13 mouse cellular contexts compared by ENCODE assay signal in genomic region chr1:19951050-19951679, GRCm38 (mm10).
A peak's percentile ranks its signal among the peaks of the same experiment; 100 is the strongest.
DNase-seq lines count a peak whose midpoint lies in the region; ATAC-seq lines count a peak whose summit lies in the region.
"Had no signal": no experiment of that assay in that cellular context is flagged by ENCODE, and none has a peak within 500 bp of the region (broad histone marks: within the 10 kb centered on the region; RNA-seq: fewer than 3 reads in every experiment).

No protein-coding gene starts in this region.

- 47% methylated on average over 7 of the region's 7 CpGs for WGBS in limb, embryonic 13.5 days
- WGBS in limb, embryonic 10.5 days = 65% methylated on average over 7 of the region's 7 CpGs
- 7% methylated on average over 7 of the region's 7 CpGs for WGBS in embryonic facial prominence, embryonic 14.5 days
- 17% methylated on average over 7 of the region's 7 CpGs for WGBS in midbrain, embryonic 11.5 days
- 11% methylated on average over 7 of the region's 7 CpGs for WGBS in neural tube, embryonic 15.5 days

- H3K27ac ChIP-seq in limb, embryonic 13.5 days = no peak overlapping the region
- H3K27ac ChIP-seq in limb, embryonic 10.5 days = no peak overlapping the region
- H3K27ac ChIP-seq in embryonic facial prominence, embryonic 14.5 days (replicated peaks; ENCODE audit: low read depth, low read length) = no peak overlapping the region
- H3K27ac ChIP-seq in midbrain, embryonic 11.5 days (ENCODE audit: low read depth, low read length) = no peak overlapping the region
- no peak overlapping the region for H3K27ac ChIP-seq in neural tube, embryonic 15.5 days (replicated peaks)
- H3K27ac ChIP-seq: stomach, embryonic 15.5 days had no signal

- peaks cover 6% of the 10 kb centered on the region; the same call in 1 of the 2 replicates for H3K4me1 ChIP-seq in limb, embryonic 13.5 days
- H3K4me1 ChIP-seq in limb, embryonic 10.5 days = no peaks in the 10 kb centered on the region
- H3K4me1 ChIP-seq in embryonic facial prominence, embryonic 14.5 days (ENCODE audit: control insufficient read depth, insufficient read depth, low read length) = peaks cover 7% of the 10 kb centered on the region
- H3K4me1 ChIP-seq in midbrain, embryonic 11.5 days (ENCODE audit: control insufficient read depth, insufficient read depth, low read length) = peaks cover 11% of the 10 kb centered on the region
- H3K4me1 ChIP-seq in neural tube, embryonic 15.5 days = peaks cover 9% of the 10 kb centered on the region; the same call in 1 of the 2 replicates
- H3K4me1 ChIP-seq: stomach, embryonic 15.5 days had no signal

- 0 out of 2 replicates have a peak overlapping the region, but pooled peaks have one; percentile 3 for H3K4me2 ChIP-seq in limb, embryonic 13.5 days (replicated peaks)
- H3K4me2 ChIP-seq in embryonic facial prominence, embryonic 14.5 days (ENCODE audit: low read depth, low read length) = peak overlapping the region; percentile 37
- peak overlapping the region; percentile 32 for H3K4me2 ChIP-seq in midbrain, embryonic 11.5 days
- peak overlapping the region; percentile 35 for H3K4me2 ChIP-seq in neural tube, embryonic 15.5 days
- H3K4me2 ChIP-seq: stomach, embryonic 15.5 days had no signal

- no peaks in the 10 kb centered on the region for H3K27me3 ChIP-seq in limb, embryonic 13.5 days
- no peaks in the 10 kb centered on the region for H3K27me3 ChIP-seq in limb, embryonic 10.5 days (ENCODE audit: low read depth, poor library complexity, severe bottlenecking)
- no peaks in the 10 kb centered on the region for H3K27me3 ChIP-seq in embryonic facial prominence, embryonic 14.5 days (replicated peaks; ENCODE audit: control insufficient read depth, insufficient read depth, low read length)
- H3K27me3 ChIP-seq in midbrain, embryonic 11.5 days (ENCODE audit: control insufficient read depth, insufficient read depth, low read length) = 0 out of 2 replicates have a peak, but pooled peaks cover 2% of the 10 kb centered on the region
- H3K27me3 ChIP-seq in neural tube, embryonic 15.5 days (replicated peaks) = no peaks in the 10 kb centered on the region
- H3K27me3 ChIP-seq: stomach, embryonic 15.5 days had no signal

- no peak for DNase-seq in limb, embryonic 10.5 days (ENCODE audit: low spot score)
- DNase-seq in embryonic facial prominence, embryonic 14.5 days (ENCODE audit: low spot score) = peak; percentile 24
- no peak for DNase-seq in midbrain, embryonic 11.5 days (ENCODE audit: low spot score, missing footprints)
- no peak for DNase-seq in spleen, postnatal 14 days (ENCODE audit: low spot score in 2 of 2)
- DNase-seq in left cerebral cortex, adult 18-20 months (ENCODE audit: low spot score in 2 of 2) = no peak
- DNase-seq: adrenal gland, adult 2 months; kidney, postnatal 25 days; lung, postnatal 14 days had no signal

- H3K9ac ChIP-seq in limb, embryonic 13.5 days = no peak overlapping the region
- H3K9ac ChIP-seq in embryonic facial prominence, embryonic 14.5 days (ENCODE audit: low read depth, low read length) = no peak overlapping the region; the same call in 1 of the 2 replicates
- H3K9ac ChIP-seq in midbrain, embryonic 11.5 days (ENCODE audit: low read length) = no peak overlapping the region
- no peak overlapping the region for H3K9ac ChIP-seq in neural tube, embryonic 15.5 days (replicated peaks)
- H3K9ac ChIP-seq: stomach, embryonic 15.5 days had no signal

- H3K9me3 ChIP-seq in limb, embryonic 13.5 days = no peaks in the 10 kb centered on the region
- H3K9me3 ChIP-seq in limb, embryonic 10.5 days (replicated peaks) = no peaks in the 10 kb centered on the region
- no peaks in the 10 kb centered on the region for H3K9me3 ChIP-seq in embryonic facial prominence, embryonic 14.5 days (ENCODE audit: control insufficient read depth, low read length)
- H3K9me3 ChIP-seq in midbrain, embryonic 11.5 days (ENCODE audit: control insufficient read depth, low read length) = no peaks in the 10 kb centered on the region
- no peaks in the 10 kb centered on the region for H3K9me3 ChIP-seq in neural tube, embryonic 15.5 days (replicated peaks)
- H3K9me3 ChIP-seq: stomach, embryonic 15.5 days had no signal

- no peak overlapping the region for H3K4me3 ChIP-seq in limb, embryonic 13.5 days
- no peak overlapping the region for H3K4me3 ChIP-seq in limb, embryonic 10.5 days
- no peak overlapping the region for H3K4me3 ChIP-seq in embryonic facial prominence, embryonic 14.5 days (ENCODE audit: low read depth, low read length)
- no peak overlapping the region for H3K4me3 ChIP-seq in midbrain, embryonic 11.5 days (ENCODE audit: low read depth, low read length)
- H3K4me3 ChIP-seq in neural tube, embryonic 15.5 days (replicated peaks) = no peak overlapping the region
- H3K4me3 ChIP-seq: myocyte; stomach, embryonic 15.5 days had no signal

- ATAC-seq in limb, embryonic 13.5 days (ENCODE audit: low FRiP score, low read depth) = no peak; the same call in 1 of the 2 replicates
- peak; percentile 74; the same call in 1 of the 2 replicates for ATAC-seq in embryonic facial prominence, embryonic 14.5 days (ENCODE audit: low read depth)
- ATAC-seq in midbrain, embryonic 11.5 days (ENCODE audit: low FRiP score) = peak; percentile 91
- ATAC-seq in neural tube, embryonic 15.5 days (ENCODE audit: low FRiP score) = peak; percentile 63; the same call in 1 of the 2 replicates
- ATAC-seq: CD4-positive, CD25-positive, alpha-beta regulatory T cell, adult 4 months had no signal

- no peaks in the 10 kb centered on the region for H3K36me3 ChIP-seq in limb, embryonic 13.5 days
- no peaks in the 10 kb centered on the region for H3K36me3 ChIP-seq in limb, embryonic 10.5 days
- no peaks in the 10 kb centered on the region for H3K36me3 ChIP-seq in embryonic facial prominence, embryonic 14.5 days (ENCODE audit: control insufficient read depth, insufficient read depth, low read length)
- H3K36me3 ChIP-seq in midbrain, embryonic 11.5 days (ENCODE audit: control insufficient read depth, insufficient read depth, low read length) = no peaks in the 10 kb centered on the region
- no peaks in the 10 kb centered on the region for H3K36me3 ChIP-seq in neural tube, embryonic 15.5 days
- H3K36me3 ChIP-seq: stomach, embryonic 15.5 days had no signal
